Mouse (Mus musculus) c-Kit-positive CD71-positive TER-119-positive erythroid progenitor cells, embryonic 14.5 days (primary cell): ENCODE results near the gene Rasgef1b.

ENCODE experiments used
- DNase-seq: peaks from one replicate; pipeline ENCODE4 v3.0.0-alpha.2; 2013; ENCODE audit warnings: low spot score

Rasgef1b gene

DNA sequence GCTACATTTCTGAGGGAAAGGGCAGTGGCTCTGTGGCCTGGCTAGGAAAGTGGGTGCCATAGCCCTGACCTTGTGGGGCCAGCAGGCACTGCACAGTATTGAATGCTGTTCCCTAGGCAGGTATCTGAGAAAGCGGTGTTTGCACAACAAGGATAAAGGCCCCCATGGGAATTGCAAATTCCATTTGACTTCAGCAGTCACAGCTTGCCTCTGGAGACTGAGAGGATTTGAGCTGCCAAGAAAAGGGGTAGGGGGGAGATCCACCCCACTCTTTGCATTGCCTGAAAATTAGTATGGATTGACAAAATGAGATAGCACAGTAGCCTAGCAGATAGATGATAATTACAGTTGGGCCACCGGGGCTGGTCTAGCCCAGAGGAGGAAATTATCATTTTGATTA, 326.1 kb downstream of the Rasgef1b start:
- no peak for DNase-seq

DNA sequence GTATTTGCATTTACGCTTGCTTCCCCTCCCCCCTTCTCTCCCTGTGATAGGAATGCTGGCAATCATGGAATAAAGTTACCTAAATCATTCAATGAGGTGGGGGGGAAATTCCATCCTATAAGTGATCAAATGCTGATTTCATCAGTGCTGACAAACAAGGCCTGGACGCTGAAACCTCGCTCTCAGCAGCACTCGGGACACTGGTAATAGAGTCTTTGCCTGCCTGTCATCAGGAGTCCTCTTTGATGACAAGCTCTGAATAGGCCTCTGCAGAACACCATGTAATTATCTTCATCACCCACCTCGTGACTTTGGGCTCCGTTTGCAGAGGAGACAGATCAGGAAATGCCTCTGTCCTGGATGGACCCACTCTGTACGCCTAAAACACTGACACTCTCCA, 326.6 kb downstream of the Rasgef1b start:
- no peak for DNase-seq

DNA sequence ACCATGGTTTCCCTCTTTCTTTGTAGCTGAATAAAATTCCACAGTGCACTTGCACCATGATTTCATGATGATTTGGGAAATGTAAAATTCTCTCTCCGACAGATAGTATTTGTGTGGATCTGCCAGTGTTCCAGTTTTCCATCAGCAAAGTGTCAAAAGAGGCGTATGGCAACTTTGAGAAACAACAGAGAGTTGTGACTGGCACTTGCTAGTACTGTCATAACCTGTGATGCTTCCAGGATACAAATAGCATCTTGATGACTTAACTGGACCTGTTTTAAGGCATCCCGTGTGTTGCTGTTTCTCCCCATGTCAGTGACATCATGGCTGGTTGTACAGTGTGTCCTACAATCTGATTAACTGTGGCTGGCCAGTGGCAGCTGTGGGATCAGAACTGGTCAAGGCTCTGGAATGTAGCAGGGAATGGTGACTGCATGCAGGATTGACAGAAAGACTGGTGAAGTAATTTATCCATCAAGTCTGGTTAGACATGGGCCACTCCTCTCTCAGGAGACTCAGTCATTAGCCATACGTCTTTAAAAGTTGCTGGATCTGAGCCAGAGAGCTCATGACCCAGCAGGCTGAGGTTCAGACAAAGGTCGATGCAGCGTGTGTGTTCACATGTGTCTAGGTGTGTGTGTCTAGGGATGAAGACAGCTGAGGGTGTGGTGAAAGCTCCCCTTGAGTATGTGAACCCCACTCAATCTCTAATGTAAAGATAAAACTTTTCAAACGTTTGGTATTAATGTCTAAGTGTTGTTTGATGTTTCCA, 328.8 kb downstream of the Rasgef1b start:
- DNase-seq, result no peak

- no peak for DNase-seq
Measured at GRCm38 (mm10) chr5:99398472-99399070, 330.3 kb downstream of the Rasgef1b start.

GRCm38 (mm10) chr5:99394578-99394977, 334.3 kb downstream of the Rasgef1b start:
- DNase-seq, result no peak

DNA sequence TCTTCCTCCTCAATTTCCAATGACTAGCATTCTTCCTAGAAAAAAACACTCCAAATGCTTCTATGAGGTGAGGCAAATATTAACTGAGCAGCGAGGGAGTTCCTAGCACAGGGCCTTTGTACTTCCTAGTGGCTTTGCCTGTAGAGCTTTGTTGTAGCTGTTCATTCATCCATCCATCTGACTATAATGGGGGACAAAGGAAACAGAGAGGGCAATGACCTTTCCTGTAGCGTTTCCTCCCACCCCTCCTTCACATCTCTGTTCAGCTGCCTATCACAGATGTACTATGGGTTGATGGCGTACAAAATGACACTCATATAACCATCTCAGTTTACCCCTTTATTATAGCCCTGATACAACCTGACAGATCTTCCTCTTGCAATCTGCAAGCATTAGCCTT, 337.3 kb downstream of the Rasgef1b start:
- DNase-seq, result no peak

DNA sequence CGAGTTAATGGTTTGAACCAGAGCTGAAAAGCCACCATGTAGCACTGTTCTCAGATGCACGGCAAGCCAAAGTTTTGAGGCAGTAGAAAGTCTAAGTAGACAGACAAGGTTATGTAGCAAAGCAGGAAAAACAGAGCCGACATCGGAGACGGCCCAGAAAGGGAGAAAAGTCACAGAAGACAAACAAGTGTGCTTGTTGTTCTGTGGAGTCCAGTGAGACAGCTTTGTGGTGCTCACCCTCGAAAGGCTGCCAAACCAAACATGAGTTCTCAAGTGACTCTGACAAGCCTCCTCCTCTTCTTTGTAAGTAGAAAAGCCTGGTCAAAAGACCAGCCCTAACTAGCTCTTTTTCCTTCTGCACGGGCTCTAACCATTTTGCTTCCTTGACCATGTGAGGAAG, 338.1 kb downstream of the Rasgef1b start:
- DNase-seq, result no peak

DNA sequence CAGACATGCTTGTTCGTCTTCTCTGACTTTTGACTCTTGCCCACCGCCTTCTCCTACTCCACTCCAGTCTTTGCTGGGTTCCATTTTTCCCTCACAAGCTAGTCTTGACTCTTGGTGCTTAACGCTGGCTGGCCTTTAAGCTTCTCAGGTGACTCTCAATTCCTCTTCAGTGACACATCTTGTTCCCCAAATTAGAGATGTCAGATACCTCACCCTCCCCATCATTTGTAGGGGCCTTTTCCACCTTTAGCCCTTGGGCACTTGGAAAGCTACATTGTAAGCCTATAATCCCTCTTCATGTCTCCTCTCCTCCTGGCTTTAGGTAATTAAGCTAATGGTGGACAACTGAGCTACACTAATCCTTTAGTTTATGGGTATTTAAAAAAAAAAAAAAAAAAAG, 338.6 kb downstream of the Rasgef1b start:
- DNase-seq, result no peak

DNA sequence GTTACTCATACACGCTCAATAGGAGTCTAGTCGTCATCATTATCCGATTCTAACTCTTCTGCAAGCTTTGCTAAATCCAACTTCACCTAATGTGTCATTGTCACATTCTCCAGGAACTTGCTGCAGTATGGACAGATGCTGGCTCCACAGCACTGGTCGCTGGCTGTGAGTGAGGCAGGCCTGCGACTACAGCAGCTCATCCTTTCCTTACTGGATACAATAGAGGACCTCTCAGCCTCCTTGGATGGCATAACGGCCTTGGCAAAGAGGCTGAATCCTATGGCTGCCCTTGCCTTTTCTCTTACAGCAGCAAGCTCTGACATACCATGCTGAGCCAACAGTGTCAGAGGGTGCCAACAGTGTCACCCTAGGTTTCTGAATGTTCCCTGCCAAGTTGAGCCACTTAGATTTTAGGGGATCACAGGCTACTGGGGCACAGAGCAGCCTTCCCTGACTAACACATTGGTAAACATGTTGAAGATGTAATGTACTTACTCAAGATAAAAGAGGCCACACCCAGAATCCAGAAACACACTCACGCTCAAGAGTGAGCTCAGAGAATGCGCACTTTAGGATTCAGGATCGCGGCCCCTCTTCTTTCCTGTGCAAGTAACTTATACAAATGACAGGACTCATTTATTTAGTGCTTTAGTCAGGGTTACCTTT, 340.1 kb downstream of the Rasgef1b start:
- no peak for DNase-seq

DNA sequence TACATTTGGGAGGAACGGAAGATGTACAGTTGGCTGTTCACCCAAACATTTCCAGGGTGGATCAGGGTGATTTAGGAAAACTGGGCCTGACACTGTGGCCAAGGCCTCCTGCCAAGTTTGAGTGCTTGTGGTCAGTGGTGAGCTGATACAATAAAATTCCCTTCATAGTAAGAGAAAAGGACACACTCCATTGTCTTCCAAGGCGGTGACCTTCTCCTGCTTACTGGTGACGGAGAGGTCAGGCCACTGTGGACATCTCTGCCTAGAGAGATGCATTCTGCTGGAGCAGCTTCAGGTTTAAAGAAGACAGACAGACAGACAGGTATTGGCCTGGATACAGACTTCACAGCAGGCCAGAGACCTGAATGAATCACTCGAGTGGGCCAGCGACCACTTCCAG, 340.7 kb downstream of the Rasgef1b start:
- DNase-seq, result no peak

DNA sequence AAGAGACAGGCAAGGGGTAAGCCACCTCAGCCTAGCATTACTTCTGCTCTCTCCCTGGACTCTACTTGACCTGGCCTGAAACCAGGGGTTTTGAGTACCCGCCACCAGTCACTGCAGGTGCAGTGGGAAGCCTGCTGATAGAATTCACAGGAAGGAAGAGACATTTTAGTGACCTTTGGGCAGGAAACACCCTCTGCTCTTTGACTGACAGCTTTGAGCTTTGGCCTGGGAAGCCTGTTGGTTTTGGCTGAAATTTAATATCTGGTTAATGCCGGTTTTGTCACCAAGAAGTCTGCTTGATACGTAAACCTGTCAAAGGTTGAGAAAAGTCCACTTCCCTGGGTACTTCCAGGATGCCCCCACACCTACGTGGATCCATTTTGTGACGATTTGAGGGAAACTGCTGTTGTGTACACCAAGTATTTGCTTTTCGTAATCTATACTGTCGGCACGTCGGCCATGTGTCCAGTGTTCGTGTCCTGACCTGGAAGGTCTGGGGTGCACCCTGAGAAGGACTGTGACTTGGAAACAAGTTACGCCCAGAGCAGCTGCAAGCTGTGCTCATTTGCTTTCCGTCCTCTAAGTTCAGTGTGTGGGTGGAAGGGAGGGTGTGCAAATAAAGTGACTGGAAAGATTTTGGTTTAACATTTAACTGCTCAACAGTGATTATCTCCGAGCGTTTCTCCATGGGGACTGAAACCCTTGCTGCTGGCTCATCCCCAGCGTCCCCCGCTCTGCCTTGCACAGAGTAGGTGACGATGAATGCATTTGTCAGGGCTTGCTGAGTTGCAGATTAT, 341.5 kb downstream of the Rasgef1b start:
- no peak for DNase-seq

GRCm38 (mm10) chr5:99386246-99386845, 342.5 kb downstream of the Rasgef1b start:
- no peak for DNase-seq

DNA sequence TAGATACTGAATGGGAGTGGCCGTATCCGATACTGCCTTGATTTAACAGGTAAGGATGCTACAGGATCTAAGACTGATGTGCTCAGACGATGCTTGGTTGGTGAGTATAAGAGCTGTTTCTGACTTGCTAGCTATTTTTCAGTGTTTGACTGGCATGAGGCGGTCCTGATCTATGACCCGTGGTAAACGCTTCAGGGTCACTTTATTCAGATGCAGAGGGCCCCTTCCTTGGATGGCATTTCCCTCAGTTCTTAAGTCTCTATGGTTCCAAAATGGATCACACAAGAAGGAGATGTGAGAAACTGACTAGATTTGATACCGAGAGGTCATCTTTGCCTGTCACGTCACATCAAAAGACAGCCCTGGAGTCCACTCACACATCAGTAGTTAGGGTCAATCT, 343.1 kb downstream of the Rasgef1b start:
- no peak for DNase-seq

DNA sequence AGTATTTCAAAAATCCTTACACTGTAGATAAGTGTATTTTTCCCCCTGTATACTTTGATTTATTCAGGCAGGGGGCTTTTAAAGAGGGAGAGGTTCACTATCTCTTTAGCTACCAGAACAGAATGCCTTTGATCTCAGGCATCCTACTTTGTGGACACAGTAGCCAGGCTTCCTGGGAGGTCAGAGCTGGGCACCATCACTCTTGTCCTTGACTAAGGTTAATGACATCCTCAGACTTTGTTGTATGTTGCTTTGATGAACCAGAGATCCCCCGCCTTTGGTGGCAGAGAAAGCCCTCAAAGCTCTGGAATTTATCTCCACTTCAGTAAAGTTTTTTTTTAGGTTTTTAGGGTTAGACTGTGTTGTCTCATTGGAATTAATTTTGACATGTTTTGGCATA, 343.8 kb downstream of the Rasgef1b start:
- DNase-seq, result no peak

DNA sequence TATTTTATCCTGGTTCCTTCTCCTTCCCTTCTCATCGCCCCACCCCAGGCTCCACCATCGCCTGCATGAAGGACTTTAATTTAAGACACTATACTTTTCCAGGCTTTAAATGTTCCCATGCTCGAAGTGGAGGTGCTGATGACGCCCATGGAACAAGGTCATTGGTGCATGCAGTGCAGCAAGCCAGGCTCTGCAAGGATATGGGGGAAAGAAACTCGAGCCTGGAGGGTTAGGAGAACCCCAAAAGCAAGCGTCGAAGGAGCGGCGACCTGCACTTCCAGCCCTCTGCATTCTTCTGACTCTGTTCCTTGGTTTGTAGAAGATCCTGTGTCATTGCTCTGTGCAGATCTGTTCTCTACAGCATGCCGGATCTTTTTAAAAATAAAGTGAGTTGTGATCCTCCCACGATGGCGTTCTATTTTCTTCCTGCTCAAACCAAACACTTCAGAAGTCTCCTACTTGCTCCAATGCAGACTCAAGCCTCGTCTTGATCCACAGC, 345.0 kb downstream of the Rasgef1b start:
- DNase-seq, result no peak

DNA sequence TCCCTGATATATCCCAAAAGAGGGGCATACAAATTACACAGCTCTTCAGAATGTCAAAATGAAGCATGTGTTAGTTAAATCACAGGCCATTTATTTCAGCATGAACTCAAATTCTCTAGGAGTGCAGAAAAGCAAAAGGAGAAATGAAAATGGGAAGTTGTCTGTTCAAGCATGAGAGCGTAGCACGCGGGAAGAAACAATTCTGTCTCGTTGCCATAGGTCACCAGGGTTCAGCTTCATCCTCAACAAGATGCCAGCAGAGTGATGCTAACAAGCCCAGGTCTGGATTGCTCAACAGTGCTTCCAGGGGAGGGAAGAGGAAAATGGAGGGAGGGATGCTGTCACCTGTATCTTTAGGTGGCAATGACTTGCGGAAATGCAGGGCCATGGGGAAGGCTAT, 346.1 kb downstream of the Rasgef1b start:
- DNase-seq, result no peak

GRCm38 (mm10) chr5:99381639-99382038, 347.2 kb downstream of the Rasgef1b start:
- DNase-seq, result no peak

GRCm38 (mm10) chr5:99380882-99381281, 348.0 kb downstream of the Rasgef1b start:
- no peak for DNase-seq

- no peak for DNase-seq
Measured at GRCm38 (mm10) chr5:99380166-99380565, 348.7 kb downstream of the Rasgef1b start.

- DNase-seq, result no peak
Measured at GRCm38 (mm10) chr5:99378437-99379226, 350.2 kb downstream of the Rasgef1b start.

DNA sequence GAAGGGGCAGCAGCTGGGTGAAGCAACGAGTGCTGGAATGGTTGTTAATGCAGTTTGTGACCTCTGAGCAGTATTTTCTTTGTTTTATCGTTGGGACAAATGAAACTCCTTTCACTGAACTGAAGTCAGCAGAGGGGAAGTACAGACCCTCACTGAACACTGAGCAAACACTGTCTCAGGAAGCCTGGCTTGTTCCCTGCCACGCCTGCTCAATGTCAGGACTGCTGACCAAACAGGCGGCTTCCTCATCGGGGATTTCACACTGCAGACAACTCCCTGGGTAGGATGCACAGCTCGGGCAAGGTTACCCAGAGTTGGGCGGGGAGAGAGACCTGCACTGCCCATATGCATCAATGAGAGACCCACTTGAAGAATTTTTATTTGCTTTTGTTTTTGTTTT, 353.1 kb downstream of the Rasgef1b start:
- no peak for DNase-seq
